Mouse (Mus musculus): ENCODE measurements around the gene Fam71e2.
"Not testable (repeated sequence)": the region's sequence is repeated elsewhere in the genome, so short reads cannot be mapped to it uniquely, and the experiment has no call there.

Fam71e2 gene

DNA sequence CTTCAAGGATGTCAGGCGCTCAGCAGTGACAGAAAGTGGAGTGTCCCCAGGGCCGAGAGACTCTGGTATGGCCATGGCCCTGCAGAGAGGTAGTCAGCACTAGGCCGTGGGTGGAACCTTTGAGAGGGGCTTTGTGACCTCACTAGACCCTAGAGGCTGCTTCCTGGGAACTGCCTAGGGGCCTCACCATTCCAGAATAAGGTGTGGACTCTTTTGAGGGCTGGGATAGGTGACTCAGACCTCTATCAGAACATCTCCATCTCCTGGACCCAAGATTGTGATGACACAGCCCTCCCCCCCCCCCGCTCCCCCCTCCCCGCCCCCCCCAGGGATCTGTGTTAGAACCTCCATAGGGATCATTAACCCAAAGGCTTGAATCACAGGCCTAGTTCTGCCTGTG lies at the start of gene Fam71e2:
Fam71e2 (minus strand) TSS at position 101 of the 400 bp plus-strand sequence.
- DNase-seq, result no peak

DNA sequence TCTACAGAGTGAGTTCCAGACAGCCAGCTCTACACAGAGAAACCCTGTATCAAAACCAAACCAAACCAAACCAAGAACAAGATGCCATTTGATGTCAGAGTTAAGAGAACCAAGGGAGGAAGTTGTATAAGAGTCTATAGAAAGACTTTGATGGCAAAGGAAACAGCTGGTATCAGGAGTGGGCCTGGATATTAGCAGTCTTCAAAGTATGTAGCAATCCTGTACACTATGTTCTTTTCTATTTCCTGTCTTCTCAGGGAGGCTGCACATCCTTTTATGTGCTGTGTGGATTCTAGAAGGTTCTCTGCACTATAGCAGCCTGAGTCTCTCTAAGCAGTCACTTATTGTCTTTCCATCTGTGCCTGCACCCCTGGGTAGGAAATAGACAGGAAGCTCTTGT lies 45.5 kb upstream of the Fam71e2 start:
- no peak for DNase-seq

DNA sequence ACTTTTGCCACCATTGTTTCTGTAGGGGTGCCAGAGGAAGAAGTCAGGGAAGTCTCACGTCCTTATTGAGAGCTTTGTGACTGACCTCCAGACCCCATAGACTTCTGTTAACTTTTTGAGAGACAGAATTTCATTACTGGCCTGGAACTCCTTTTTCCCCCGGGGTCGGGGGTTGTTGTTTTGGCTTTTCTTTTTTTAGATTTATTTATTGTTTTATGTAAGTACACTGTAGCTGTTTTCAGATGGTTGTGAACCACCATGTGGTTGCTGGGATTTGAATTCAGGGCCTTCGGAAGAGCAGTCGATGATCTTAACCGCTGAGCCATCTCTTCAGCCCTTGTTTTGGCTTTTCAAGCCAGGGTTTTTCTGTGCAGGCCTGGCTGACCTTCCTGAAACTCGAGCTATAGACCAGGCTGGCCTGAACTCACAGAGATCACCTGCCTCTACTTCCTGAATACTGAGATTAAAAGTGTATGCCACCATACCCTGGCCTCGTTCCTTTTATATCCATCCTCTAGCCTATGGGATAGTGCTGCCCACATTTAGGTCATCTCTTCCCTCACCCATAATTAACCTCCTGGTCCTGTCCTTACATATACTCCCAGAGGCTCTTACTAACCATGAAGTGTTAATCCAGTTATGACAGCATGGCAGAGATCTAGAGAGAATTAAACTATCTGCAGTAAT lies 42.1 kb upstream of the Fam71e2 start:
- DNase-seq, result no peak

DNA sequence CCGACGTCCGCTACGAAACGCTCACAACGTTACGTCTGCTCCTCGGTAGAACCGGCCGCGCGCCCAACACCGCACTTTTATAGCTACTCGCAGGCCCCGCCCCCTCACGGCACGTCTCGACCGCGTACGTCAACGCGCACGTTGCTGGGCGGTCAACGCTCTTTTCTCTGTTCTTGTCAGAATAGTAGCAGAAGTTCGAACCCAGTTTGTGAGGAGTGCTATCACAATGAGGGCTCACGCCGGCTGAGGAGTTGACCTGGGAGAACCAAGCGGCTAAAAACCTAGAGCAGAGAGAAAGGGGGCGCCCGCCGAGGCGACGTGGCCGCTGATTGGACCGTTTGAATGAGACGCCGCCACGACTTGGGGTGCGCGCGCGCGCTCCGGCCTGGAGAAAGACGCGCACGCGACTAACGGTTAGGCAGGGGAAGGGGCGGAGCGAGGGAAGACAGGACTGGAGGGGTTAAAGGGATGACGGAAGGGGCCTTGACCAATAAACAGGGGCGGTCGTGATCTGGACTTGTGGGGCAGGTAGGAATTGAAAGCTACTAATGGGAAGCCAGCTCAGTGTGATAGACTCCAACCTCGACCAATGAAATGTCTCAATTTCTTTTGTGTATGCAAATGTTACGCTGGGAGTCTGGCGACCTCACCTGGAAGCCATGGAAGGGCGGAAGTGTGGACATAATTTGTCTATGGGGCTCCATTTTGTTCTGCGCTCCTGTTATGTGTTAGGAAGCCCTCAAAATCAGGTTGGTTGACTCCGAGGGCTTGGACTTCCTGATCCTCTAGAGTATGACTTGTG lies 41.4 kb upstream of the Fam71e2 start, which contains the start of gene Ube2s:
Ube2s (minus strand) TSS at position 288 of the 802 bp plus-strand sequence.
- peak; percentile 100 for DNase-seq

- DNase-seq, result peak; percentile 50
Measured at GRCm38 (mm10) chr7:4811842-4812302, 40.8 kb upstream of the Fam71e2 start.

- not testable (repeated sequence) for DNase-seq
Measured at GRCm38 (mm10) chr7:4811131-4811530, 40.0 kb upstream of the Fam71e2 start.

GRCm38 (mm10) chr7:4806716-4807115 lies 35.6 kb upstream of the Fam71e2 start:
- DNase-seq, result peak; percentile 54

- DNase-seq, result no peak
Measured at GRCm38 (mm10) chr7:4802247-4802646, 31.1 kb upstream of the Fam71e2 start.

DNA sequence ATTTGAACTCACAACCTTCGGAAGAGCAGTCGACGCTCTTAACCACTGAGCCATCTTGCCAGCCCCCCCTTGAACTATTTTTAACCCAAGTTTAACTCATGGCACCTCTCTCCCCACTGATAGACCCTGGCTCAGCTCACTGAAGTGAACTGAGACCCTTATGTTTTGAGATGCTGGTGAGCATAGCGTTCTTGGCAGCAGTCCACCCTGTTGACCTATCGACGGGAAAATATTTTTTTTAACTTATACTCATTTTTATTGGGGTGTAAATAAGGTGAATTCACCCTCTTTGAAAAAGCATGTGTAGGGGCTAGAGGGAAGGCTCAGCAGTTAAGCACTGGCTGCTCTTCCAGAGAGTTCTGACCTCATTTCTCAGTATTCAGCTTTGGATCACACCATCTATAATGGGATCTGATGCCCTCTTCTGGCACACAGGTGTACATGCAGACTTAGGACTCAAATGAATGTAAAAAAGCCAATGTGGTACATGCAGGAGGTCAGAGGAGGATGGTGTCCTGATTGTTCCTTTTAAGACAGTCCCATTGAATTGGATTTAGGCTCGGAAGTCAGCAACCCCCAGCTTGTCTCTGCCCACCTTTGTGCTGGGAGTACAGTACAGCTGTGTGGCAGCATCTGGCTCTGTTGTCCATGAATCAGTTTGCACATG lies 24.8 kb upstream of the Fam71e2 start:
- peak; percentile 44 for DNase-seq

- no peak for DNase-seq
Measured at GRCm38 (mm10) chr7:4794631-4795168, 23.6 kb upstream of the Fam71e2 start.

- no peak for DNase-seq
Measured at GRCm38 (mm10) chr7:4793674-4794073, 22.6 kb upstream of the Fam71e2 start.

DNA sequence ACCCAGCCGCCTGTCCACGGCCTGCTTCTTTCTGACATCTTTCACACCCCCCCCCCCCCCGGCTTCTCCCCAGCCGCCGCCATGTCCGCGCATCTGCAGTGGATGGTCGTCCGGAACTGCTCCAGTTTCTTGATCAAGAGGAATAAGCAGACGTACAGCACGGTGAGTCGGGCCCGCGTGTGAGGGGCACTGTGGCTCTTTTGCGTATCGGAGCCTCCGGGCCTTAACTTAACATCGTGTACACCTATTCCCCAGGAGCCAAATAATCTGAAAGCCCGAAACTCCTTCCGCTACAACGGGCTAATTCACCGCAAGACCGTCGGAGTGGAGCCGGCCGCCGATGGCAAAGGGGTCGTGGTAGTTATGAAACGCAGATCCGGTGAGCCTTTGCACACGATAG lies 22.1 kb upstream of the Fam71e2 start:
- DNase-seq, result not testable (repeated sequence)

DNA sequence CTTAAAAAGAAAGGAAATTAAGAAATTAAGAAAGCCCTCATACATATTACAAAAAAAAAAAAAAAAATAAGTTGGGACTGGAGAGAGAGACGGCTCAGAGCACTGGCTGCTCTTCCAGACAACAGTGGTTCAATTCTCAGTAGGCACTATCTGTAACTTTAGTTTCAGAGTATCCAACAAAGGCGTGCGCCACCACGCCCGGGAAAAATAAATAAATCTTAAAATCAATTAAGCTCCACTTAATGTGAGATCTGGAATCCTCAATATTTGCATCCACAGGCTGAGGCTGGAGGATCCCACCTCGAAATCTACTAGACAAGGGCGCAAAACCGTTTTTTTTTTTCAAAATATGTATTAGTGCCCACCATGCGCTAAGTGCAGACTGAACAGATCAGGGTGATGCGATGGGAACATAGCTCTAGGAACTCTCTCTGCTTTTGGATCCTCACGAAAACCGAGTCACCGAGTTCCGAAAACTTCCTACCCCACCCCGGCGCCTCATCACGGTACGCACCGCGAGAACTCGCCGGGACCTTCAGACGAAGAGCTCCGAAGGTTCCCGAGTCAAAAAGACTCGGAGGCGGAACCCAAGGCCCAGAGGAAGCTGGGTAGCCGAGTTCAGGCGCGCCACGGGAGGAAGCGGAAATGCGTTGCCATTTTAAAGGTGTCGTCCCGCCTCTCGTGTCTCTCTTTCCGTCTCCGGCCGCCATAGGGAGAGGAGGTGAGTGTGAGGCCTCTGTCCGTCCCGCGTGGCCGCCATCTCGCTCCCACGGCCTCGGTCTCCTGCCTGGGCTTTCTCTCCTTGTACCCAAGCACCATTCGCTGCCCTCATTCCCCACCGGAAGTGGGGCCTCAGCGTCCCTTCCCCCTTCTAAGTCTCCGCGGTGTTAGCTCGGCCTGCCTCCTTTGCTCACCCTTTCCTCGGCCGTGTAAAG lies 21.4 kb upstream of the Fam71e2 start, which contains the start of gene Rpl28:
Rpl28 (plus strand) TSS at position 597 of the 935 bp plus-strand sequence.
- peak; percentile 99 for DNase-seq

DNA sequence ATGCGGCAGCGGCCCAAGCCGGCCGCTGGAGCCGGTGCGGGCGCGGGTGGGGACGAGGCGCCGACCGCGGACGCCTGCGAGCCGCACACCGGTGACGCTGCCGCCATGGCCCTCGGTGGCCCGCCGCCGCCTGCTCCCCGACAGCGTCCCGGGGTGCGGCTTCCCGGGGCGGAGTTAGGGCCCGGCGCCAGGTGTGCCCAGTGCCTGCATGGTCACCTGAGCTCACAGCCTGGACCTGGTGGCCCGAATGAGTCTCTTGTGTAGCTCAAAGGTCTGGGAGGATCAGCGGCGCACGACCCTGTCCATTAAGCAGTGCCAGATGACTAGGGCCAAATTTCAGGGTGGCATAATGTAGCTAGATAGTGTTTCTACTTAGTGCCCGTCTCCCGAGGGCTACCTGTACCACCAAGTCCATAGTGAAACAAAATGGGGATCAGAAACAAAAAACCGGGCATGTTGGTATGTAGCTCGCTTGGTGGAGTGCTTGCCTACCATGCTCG lies 18.4 kb upstream of the Fam71e2 start, which contains the start of gene Tmem238:
Tmem238 (minus strand) TSS at position 221 of the 500 bp plus-strand sequence.
- no peak for DNase-seq

DNA sequence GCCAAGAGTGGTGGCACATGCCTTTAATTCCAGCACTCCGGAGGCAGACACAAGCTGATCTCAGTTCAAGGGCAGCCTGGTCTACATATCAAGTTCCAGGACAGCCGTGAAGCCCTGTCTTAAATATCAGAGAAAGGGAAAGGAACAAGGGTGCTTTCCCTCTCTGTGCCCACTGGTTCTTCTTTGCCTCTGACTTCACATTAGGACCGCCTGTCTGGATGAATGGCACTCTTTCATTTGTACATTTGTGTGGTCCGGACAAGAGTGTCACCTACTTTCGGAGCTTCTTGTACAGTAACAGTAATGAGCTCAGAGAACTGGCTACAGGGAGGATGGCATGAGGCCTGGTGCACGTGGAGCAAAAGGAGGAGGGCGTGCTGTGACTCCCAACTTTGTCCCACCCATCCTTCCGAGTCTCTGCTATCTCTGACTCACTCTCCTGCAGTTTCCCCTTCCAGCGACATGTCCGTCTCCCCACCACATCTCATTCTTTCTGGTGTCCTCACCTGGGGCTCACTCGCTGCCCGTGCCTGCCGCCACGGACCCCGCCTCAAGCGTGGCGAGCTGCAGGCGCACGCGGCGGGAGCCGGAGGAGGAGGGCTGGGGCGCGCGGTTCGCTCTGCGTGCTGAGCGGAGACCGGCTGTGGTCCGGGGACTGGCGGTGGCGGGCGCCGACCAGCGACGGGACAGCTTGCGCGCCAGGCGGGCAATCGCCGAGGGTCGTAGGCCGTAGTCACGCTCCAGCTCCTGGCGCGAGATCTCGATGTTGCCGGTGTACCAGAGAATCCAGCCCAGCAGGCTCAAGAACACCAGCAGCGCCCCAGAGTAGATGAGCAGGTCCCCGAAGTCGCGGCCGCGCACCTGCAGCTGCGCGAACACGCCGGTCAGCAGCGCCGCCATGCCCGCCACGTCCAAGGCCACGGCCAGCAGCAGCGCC lies 17.7 kb upstream of the Fam71e2 start:
- DNase-seq, result peak; percentile 84

- no peak for DNase-seq
Measured at GRCm38 (mm10) chr7:4783667-4784268, 12.7 kb upstream of the Fam71e2 start.

DNA sequence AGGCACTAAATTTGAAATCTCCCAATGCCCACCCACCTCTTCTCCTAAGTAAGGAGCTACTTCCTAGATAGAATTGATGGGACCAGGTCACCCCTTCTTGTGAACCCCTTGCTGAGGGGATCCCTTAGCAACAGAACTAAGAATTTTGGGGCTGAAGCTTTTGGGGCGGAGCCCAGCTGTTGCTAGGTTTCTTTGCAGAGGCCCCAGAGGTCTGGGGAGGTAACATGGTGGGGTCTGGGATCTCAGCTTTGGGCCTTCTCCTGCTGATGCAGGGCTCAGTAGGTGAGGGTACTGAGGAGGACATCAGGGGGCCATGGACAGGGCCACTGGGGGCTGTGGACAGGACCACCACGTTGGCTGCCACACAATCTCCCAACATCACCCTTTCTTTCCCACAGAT lies 11.7 kb upstream of the Fam71e2 start, which contains the start of the genes Il11 and Tmem190:
Il11 (minus strand) TSS at position 101 of the 400 bp plus-strand sequence.
Tmem190 (plus strand) TSS at position 179 of the 400 bp plus-strand sequence.
- no peak for DNase-seq

GRCm38 (mm10) chr7:4782130-4782529 lies 11.0 kb upstream of the Fam71e2 start:
- no peak for DNase-seq

DNA sequence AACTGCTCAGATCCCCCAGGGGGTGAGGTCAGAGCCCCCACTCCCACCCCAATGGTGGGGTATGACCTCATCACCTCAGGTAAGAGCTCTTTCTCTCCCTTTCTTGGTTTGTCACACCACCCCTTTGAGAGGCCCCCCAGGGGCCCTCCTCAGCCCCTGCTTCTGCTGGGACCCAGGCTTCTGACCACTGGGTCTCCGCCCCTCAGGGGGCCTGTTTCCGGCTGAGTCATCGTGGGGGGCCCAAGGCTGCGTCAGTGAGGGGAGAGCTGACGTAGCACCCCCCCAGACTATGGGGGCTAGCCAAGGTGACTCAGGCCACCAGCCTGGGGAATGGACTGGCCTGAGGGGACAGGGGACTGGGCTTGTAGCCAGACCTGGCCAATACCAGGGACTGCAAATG lies 8.8 kb upstream of the Fam71e2 start:
- no peak for DNase-seq
